27 mouse cellular contexts compared by ENCODE assay signal in the genomic region with DNA sequence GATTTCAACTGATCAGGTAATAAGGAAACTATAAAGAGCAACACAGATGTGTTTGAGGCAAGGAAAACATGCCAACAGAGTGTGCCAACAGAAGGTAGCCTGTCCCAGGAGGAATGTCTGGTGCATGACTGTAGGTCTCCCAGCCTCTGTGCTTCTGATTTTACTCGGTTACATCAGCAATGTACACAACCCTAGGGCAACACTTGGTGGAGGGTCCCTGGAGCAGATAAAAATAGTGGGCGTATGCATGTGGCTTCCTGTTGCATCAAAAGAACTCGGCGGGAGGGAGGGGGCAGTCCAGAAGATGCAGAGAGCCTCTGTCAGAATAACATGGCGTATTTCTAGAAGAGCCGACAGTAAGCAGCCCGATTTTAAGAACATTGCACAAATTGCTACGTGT.
"Had no signal": no experiment of that assay in that cellular context is flagged by ENCODE, and none has a peak within 500 bp of the region (broad histone marks: within the 10 kb centered on the region; RNA-seq: fewer than 3 reads in every experiment).

No protein-coding gene starts in this region.

- H3K4me1 ChIP-seq: heart, embryonic 10.5 days; heart, embryonic 12.5 days; intestine, embryonic 15.5 days; limb, embryonic 10.5 days; limb, embryonic 12.5 days; liver, embryonic 13.5 days; liver, embryonic 15.5 days had no signal

- H3K36me3 ChIP-seq: hindbrain, embryonic 12.5 days; liver, embryonic 13.5 days; liver, embryonic 15.5 days had no signal

- H3K27ac ChIP-seq: heart, adult 2 months; heart, embryonic 10.5 days; hindbrain, embryonic 10.5 days; hindbrain, embryonic 12.5 days; hindbrain, embryonic 14.5 days; intestine, embryonic 15.5 days; layer of hippocampus, adult 2 months; left cerebral cortex, adult 2 months; limb, embryonic 10.5 days; limb, embryonic 12.5 days; liver, embryonic 13.5 days; liver, embryonic 15.5 days had no signal

- H3K4me2 ChIP-seq: heart, embryonic 12.5 days; hindbrain, embryonic 12.5 days; hindbrain, embryonic 14.5 days; intestine, embryonic 15.5 days; limb, embryonic 12.5 days; liver, embryonic 11.5 days; liver, embryonic 13.5 days; liver, embryonic 15.5 days had no signal

- ATAC-seq: hindbrain, embryonic 16.5 days; inflammation-experienced regulatory T-cells, adult 6 months; intestine, embryonic 15.5 days; intestine, postnatal 0 days had no signal

- H3K27me3 ChIP-seq: heart, embryonic 12.5 days; hindbrain, embryonic 12.5 days; intestine, embryonic 15.5 days; limb, embryonic 12.5 days; liver, embryonic 13.5 days; liver, embryonic 15.5 days had no signal

- DNase-seq: gastrocnemius, postnatal 10 days; gastrocnemius, postnatal 25 days; heart, adult 2 months; heart, postnatal 10 days; heart, postnatal 4 days; kidney, adult 18-20 months; kidney, adult 8-10 months; kidney, postnatal 10 days; kidney, postnatal 25 days; kidney, postnatal 4 days; liver; liver, embryonic 13.5 days had no signal

- H3K4me3 ChIP-seq: heart, adult 2 months; heart, embryonic 10.5 days; heart, embryonic 12.5 days; hindbrain, embryonic 10.5 days; hindbrain, embryonic 12.5 days; intestine, embryonic 15.5 days; layer of hippocampus, adult 2 months; left cerebral cortex, adult 2 months; limb, embryonic 10.5 days; limb, embryonic 12.5 days; liver, embryonic 13.5 days; liver, embryonic 15.5 days had no signal
